Mouse (Mus musculus) mesoderm, embryonic 11.5 days (tissue): ENCODE results near the gene 6030408B16Rik.
A peak's percentile ranks its signal among the peaks of the same experiment; 100 is the strongest.
"Not testable (repeated sequence)": the region's sequence is repeated elsewhere in the genome, so short reads cannot be mapped to it uniquely, and the experiment has no call there.

Experiments
- DNase-seq: peaks from one replicate; pipeline ENCODE4 v3.0.0-alpha.2; 2012; ENCODE audit warnings: low read depth, low spot score

6030408B16Rik gene

GRCm38 (mm10) chr15:101321126-101321525 lies 28.1 kb downstream of the 6030408B16Rik start:
- DNase-seq = no peak

DNA sequence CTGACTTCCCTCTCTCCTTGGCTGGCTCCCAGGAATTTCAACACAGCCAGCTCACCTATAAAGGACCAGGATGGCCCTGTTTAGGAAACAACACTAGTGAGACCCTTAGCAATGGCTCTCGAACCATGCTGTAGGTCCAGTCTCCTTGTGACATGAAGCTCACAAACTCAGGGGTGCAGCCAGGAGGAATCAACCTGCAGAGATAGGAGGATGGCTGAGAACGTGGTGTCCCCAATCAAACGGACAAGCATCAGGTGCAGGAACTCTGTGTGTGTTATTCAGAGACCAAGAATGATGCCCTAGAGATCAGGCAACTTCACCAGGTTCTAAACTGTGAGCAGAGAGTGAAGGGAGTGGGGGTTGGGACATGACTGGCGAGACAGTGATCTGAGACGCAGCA lies 29.1 kb downstream of the 6030408B16Rik start:
- DNase-seq = no peak

DNA sequence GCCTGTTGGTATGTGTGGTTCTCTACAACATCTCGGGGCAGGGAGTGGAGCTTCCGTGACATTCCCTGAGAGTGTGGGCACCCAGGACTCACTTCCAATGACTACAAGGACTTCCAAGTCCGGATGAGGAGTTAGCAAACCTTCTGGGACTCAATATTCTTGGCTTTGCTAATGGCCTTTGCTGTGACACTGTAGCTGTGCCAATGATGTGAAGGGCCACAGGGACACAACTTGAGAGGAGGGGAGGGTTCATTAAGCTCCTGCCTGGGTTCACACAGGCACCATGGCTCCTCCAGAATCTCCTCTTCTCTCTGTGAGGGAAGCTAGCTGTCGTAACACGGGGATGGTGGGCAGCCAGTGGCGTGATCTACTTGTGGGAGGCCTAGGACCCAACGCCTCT lies 29.6 kb downstream of the 6030408B16Rik start:
- no peak for DNase-seq

GRCm38 (mm10) chr15:101323511-101323910 lies 30.5 kb downstream of the 6030408B16Rik start:
- no peak for DNase-seq

DNA sequence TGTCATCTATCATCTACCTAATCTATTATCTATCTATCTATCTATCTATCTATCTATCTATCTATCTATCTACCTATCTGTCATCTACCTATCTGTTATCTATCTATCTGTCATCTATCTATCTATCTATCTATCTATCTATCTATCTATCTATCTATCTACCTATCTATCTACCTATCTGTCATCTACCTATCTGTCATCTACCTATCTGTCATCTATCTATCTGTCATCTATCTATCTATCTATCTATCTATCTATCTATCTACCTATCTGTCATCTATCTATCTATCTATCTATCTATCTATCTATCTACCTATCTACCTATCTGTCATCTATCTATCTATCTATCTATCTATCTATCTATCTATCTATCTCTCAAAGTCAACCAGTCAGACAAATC lies 31.4 kb downstream of the 6030408B16Rik start:
- DNase-seq = not testable (repeated sequence)

DNA sequence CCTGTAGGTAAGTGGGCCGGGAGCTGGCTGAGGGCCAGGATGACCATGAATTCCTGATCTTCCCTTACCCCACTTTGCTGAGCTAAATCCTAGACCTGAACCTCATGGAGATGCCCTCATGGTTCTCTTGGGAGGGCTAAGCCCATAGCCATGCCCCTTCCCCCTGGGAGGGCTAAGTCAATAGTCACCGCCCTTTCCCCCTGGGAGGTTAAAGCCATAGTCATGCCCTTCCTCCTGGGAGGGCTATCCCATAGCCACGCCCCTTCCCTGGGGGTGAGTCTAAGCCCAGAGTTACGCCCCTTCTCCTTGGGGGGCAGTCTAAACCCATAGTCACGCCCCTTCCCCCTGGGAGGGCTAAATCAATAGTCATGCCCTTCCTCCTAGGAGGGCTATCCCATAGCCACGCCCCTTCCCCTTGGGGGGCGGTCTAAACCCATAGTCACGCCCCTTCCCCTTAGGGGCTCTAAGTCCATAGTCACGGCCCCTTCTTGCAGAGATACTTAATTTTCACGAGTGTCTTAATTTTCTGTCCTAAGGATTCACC lies 33.1 kb downstream of the 6030408B16Rik start:
- no peak for DNase-seq

DNA sequence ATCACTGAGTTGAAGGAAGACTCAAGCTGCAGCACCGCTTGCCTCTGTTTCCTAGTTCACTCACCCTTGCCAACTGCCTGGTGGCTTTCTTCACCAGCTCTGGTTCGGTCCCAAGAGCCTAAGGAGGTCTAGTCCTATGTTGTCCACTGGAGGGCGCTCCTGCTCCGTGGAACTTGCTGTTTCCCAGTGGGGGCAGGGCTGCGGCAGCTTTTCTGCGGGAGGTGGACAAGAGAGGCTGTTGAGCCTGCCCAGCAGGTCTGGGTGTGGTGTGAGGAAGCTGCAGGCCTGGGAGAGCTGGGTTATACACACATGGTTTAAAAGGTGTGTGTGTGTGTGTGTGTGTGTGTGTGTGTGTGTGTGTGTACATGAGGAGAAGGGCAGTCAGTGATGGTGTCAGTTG lies 34.3 kb downstream of the 6030408B16Rik start:
- peak; percentile 84 for DNase-seq

DNA sequence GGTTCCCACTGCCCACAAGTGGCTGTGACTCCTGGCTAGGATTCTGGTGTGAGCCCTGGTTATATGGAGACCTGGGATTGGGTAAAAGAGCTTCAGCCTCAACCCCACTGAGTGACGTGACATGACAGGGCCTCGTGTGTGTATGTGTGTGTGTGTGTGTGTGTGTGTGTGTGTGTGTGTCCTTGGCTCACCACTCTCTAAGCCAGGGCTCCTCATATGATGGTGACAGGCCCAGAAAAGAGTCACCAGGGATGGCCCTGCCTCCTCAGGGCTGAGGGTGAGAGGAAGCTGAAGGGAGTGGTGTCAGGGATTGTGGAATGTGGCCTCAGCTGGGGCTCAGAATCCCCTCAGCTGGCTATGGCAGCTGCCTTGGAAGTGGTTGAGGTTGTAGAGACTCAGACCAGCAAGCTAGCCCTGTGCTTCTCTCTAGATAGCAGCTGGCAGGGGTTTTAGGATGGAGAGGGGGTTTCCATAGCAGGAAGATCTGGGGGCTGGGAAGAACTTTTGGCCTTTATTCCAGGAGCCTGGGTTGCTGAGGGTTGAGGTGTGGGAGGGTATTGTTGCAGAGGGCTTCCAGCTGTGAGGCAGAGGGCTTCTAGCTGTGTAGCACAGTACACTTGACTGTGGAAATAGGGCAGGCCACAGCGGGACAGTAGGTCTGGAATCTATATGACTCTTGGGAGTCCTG lies 36.0 kb downstream of the 6030408B16Rik start:
- no peak for DNase-seq

- no peak for DNase-seq
Observed at GRCm38 (mm10) chr15:101329564-101329892, 36.5 kb downstream of the 6030408B16Rik start.

- no peak for DNase-seq
Observed at GRCm38 (mm10) chr15:101331090-101331489, 38.1 kb downstream of the 6030408B16Rik start.

- no peak for DNase-seq
Observed at GRCm38 (mm10) chr15:101332370-101332769, 39.4 kb downstream of the 6030408B16Rik start.

- DNase-seq = no peak
Observed at GRCm38 (mm10) chr15:101333165-101333564, 40.2 kb downstream of the 6030408B16Rik start.

- DNase-seq = no peak
Observed at GRCm38 (mm10) chr15:101333648-101334047, 40.6 kb downstream of the 6030408B16Rik start.

DNA sequence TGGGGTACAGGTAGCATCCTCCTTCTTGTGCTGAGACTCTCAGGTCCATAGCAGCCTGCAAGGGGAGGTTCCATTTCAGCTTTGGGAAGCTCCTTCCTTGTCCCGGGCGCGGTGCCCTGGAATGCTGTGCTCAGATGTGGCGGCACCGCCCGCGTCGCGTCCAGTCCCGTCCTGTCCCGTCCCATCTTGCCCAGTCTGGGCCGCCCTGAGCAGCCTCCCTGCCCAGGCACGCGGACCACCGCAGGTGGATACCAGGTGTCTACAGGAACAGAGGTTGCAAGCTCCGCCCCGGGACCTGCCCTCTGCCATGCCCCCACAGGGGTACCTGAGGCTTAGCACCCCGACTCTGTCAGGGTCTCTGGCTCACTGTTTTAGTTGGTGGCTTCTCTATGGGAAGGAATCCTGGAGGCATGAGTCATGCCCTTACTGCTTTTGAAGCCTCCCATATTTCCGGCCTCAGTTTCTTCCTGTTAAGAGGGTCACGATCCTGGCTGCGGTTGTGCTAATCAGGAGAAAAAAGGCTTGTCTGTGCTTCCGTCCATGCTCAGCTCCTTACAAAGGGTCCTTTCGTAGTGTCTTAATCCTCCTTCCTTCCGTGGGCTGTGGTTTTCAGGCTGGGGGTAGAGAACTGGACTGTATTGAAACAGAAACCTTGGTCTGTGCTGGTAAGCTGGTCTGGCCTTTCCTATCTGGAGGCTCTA lies 43.6 kb downstream of the 6030408B16Rik start:
- DNase-seq = no peak

- DNase-seq = no peak
Observed at GRCm38 (mm10) chr15:101338359-101338758, 45.3 kb downstream of the 6030408B16Rik start.

DNA sequence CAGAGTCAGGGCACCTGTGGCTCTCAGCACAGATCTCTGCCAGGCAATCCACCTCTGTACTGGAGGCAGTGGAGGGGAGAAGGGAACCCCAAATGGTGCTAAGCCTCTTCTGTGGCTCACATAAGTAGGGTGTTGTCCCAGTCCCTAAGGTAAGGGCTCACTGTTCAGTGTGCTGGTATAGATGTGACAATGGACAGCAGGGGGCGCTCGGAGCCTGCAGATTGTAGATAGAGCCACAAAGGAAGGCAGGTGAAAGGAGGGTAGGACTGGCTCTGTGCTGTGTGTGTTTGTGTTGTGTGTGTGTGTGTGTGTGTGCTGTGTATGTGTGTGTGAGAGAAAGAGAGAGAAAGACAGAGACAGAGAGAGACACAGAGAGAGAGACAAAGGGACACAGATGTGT lies 46.5 kb downstream of the 6030408B16Rik start:
- peak; percentile 87 for DNase-seq

DNA sequence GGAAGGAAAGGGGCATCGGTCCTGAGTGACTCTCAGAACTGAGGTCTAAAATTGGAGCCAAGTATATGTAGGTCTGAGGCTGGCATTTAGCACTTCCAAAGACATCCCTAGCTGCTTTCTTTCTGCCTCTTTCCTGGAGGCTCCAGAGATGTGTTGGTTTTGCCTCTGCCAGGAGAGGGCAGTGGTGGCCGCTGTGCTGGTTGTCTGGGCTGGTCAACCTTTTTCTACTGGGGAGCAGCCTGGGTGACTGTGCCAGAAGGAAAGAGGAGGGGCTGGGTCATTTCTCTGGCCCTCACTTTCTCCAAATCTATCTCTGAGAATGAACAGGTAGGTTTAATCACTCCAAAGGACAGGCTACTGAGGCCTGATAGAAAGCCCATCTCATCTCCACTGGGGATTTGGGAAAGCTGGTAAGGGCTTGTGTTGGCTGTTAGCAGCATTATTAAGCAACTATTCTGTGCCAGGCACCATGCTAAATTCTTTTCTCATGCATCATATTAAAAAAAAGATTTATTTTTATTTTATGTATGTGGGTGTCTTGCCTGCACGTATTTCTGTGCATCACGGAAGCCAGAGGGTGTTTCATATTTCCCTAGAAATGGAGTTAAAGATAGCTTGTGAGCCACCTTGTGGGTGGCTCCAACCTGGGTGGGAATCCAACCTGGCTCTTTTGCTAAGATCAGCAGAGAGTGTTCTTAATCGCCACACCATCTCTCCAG lies 48.9 kb downstream of the 6030408B16Rik start:
- no peak for DNase-seq
